Mouse (Mus musculus): ENCODE measurements around the gene Aire.

- TF ChIP-seq CTCF (IDR thresholded peaks at IDR 0.05) = peak; percentile 11; the same call in 1 of the 2 replicates
- TF ChIP-seq EP300 (IDR thresholded peaks at IDR 0.05) = no peak
These were observed 23.8 kb upstream of the Aire start for GRCm38 (mm10) chr10:78067226-78067625.

Measured in lung, postnatal 0 days (tissue).